Mouse (Mus musculus) hindbrain, embryonic 15.5 days (tissue): ENCODE data around the gene Plac8. TPM values are rescaled to one million over a fixed set of nuclear protein-coding genes. Genes with fewer than 3 reads are reported as not detected.

Experiments
- ATAC-seq: fragments of 200-750 bp; cut with Nextera tagmentation; 2 replicates; pipeline ENCODE4 v1.8.0; 2017; ENCODE audit warnings: low read depth, moderate number of reproducible peaks, moderate TSS enrichment; ENCODE audit not compliant: low FRiP score
- H3K27ac ChIP-seq: fragments of 300-500 bp; sonication (generic); replicated peaks from 2 replicates; pipeline ENCODE4 v1.5.1; 2015; ENCODE audit warnings: mild to moderate bottlenecking, inconsistent platforms
- H3K27me3 ChIP-seq: fragments of 300-500 bp; sonication (generic); 2 replicates; pipeline ENCODE4 v1.6.1; 2015; ENCODE audit warnings: control low read depth, inconsistent platforms
- H3K36me3 ChIP-seq: fragments of 300-500 bp; sonication (generic); 2 replicates; pipeline ENCODE4 v1.6.1; 2015; ENCODE audit warnings: control low read depth, inconsistent platforms
- H3K4me1 ChIP-seq: fragments of 300-500 bp; sonication (generic); replicated peaks from 2 replicates; pipeline ENCODE4 v1.6.1; 2015; ENCODE audit warnings: control low read depth, inconsistent platforms
- H3K4me2 ChIP-seq: fragments of 300-500 bp; sonication (generic); 2 replicates; pipeline ENCODE4 v1.6.1; 2015; ENCODE audit warnings: moderate library complexity, mild to moderate bottlenecking, inconsistent platforms
- H3K4me3 ChIP-seq: fragments of 300-500 bp; sonication (generic); 2 replicates; pipeline ENCODE4 v1.5.1; 2015; ENCODE audit warnings: mild to moderate bottlenecking, inconsistent platforms
- H3K9ac ChIP-seq: fragments of 300-500 bp; sonication (generic); 2 replicates; pipeline ENCODE4 v1.6.1; 2015; ENCODE audit warnings: inconsistent platforms
- H3K9me3 ChIP-seq: fragments of 300-500 bp; sonication (generic); 2 replicates; pipeline ENCODE4 v1.6.1; 2016; ENCODE audit warnings: control low read depth, inconsistent platforms
- WGBS: fragments of 180-500 bp; shearing (Covaris S2); methylation state at CpG from one replicate; pipeline ENCODE4 v1.1.7; 2015; 5-methylcytosine and 5-hydroxymethylcytosine counted together
- polyA plus RNA-seq: library from polyadenylated mRNA; unstranded; fragments of >200 nt; fragmentation: Nextera tagmentation; extraction: Ambion mirVana; gene quantifications from 2 replicates; pipeline ENCODE4 v1.2.1, GENCODE M21; 2015

Gene Plac8
- 0.35 and 3.9 TPM in 2 replicates for polyA plus RNA-seq

- no peak within 1 kb of the TSS for H3K4me2 ChIP-seq
- H3K36me3 ChIP-seq: no peaks in the 10 kb centered on the region
- H3K27ac ChIP-seq: no peak within 1 kb of the TSS
- WGBS: 39% methylated on average over 7 of the region's 7 CpGs
- no peaks in the 10 kb centered on the region for H3K4me1 ChIP-seq
- no peaks in the 10 kb centered on the region for H3K27me3 ChIP-seq
- no peak within 1 kb of the TSS for H3K4me3 ChIP-seq
- no peak for ATAC-seq
- no peaks in the 10 kb centered on the region for H3K9me3 ChIP-seq
- H3K9ac ChIP-seq: no peak within 1 kb of the TSS
Observed at GRCm38 (mm10) chr5:100572069-100572468, at the start of gene Plac8. Gene Plac8 (minus strand): TSS chr5:100572245.

- Histone ChIP-seq H3K27ac (no peak overlapping the region), H3K36me3 (no peaks in the 10 kb centered on the region), H3K4me2 (no peak overlapping the region), H3K9ac (no peak overlapping the region), H3K4me1 (no peaks in the 10 kb centered on the region), H3K4me3 (no peak overlapping the region), H3K9me3 (no peaks in the 10 kb centered on the region), H3K27me3 (no peaks in the 10 kb centered on the region)
- no peak for ATAC-seq
- WGBS: 74% methylated on average over 9 of the region's 9 CpGs
Observed at GRCm38 (mm10) chr5:100620952-100621351, 48.9 kb upstream of the Plac8 start.

- Histone ChIP-seq H3K4me2 (no peak overlapping the region), H3K4me3 (no peak overlapping the region), H3K36me3 (no peaks in the 10 kb centered on the region), H3K9me3 (no peaks in the 10 kb centered on the region), H3K27ac (no peak overlapping the region), H3K9ac (no peak overlapping the region), H3K4me1 (no peaks in the 10 kb centered on the region), H3K27me3 (no peaks in the 10 kb centered on the region)
- 92% methylated on average over 15 of the region's 15 CpGs for WGBS
- no peak for ATAC-seq
Observed at GRCm38 (mm10) chr5:100619586-100620275, 47.7 kb upstream of the Plac8 start.

- Histone ChIP-seq H3K36me3 (no peaks in the 10 kb centered on the region), H3K27ac (no peak overlapping the region), H3K9ac (no peak overlapping the region), H3K9me3 (no peaks in the 10 kb centered on the region), H3K4me2 (no peak overlapping the region), H3K27me3 (no peaks in the 10 kb centered on the region), H3K4me1 (no peaks in the 10 kb centered on the region), H3K4me3 (no peak overlapping the region)
- no peak for ATAC-seq
- 92% methylated on average over 17 of the region's 17 CpGs for whole genome bisulfite sequencing
Observed at GRCm38 (mm10) chr5:100613896-100614768, 42.1 kb upstream of the Plac8 start.

GRCm38 (mm10) chr5:100607868-100608267, 35.8 kb upstream of the Plac8 start:
- no peaks in the 10 kb centered on the region for H3K36me3 ChIP-seq
- ATAC-seq: no peak

GRCm38 (mm10) chr5:100607090-100607762, 35.2 kb upstream of the Plac8 start:
- Histone ChIP-seq H3K27ac (no peak overlapping the region), H3K4me3 (no peak overlapping the region), H3K36me3 (no peaks in the 10 kb centered on the region), H3K4me2 (no peak overlapping the region), H3K9me3 (no peaks in the 10 kb centered on the region), H3K27me3 (no peaks in the 10 kb centered on the region), H3K4me1 (no peaks in the 10 kb centered on the region), H3K9ac (no peak overlapping the region)
- WGBS: 68% methylated on average over 4 of the region's 4 CpGs
- no peak for ATAC-seq

More at GRCm38 (mm10) chr5:100607868-100608267, 35.8 kb upstream of the Plac8 start:
- Histone ChIP-seq H3K4me2 (no peak overlapping the region), H3K27ac (no peak overlapping the region), H3K9me3 (no peaks in the 10 kb centered on the region), H3K4me1 (no peaks in the 10 kb centered on the region), H3K9ac (no peak overlapping the region), H3K27me3 (no peaks in the 10 kb centered on the region), H3K4me3 (no peak overlapping the region)
- 86% methylated on average over 9 of the region's 9 CpGs for WGBS

- no peaks in the 10 kb centered on the region for H3K9me3 ChIP-seq
- H3K4me1 ChIP-seq: no peaks in the 10 kb centered on the region
- H3K27ac ChIP-seq: no peak overlapping the region; the same call in 1 of the 2 replicates
- H3K4me3 ChIP-seq: no peak overlapping the region
- no peaks in the 10 kb centered on the region for H3K27me3 ChIP-seq
- peak overlapping the region; percentile 29; the same call in 1 of the 2 replicates for H3K4me2 ChIP-seq
- 60% methylated on average over 9 of the region's 9 CpGs for WGBS
- H3K36me3 ChIP-seq: no peaks in the 10 kb centered on the region
- ATAC-seq: no peak
- H3K9ac ChIP-seq: no peak overlapping the region
Observed at GRCm38 (mm10) chr5:100605828-100606229, 33.8 kb upstream of the Plac8 start.

GRCm38 (mm10) chr5:100604061-100604460, 32.0 kb upstream of the Plac8 start:
- Histone ChIP-seq H3K4me1 (no peaks in the 10 kb centered on the region), H3K4me3 (no peak overlapping the region), H3K4me2 (no peak overlapping the region), H3K36me3 (no peaks in the 10 kb centered on the region), H3K27ac (no peak overlapping the region), H3K9ac (no peak overlapping the region), H3K27me3 (no peaks in the 10 kb centered on the region), H3K9me3 (no peaks in the 10 kb centered on the region)
- 79% methylated on average over 4 of the region's 4 CpGs for WGBS
- no peak for ATAC-seq

- Histone ChIP-seq H3K27me3 (no peaks in the 10 kb centered on the region), H3K9me3 (no peaks in the 10 kb centered on the region), H3K36me3 (no peaks in the 10 kb centered on the region), H3K4me3 (no peak overlapping the region), H3K9ac (no peak overlapping the region), H3K4me2 (no peak overlapping the region), H3K27ac (no peak overlapping the region), H3K4me1 (no peaks in the 10 kb centered on the region)
- no peak for ATAC-seq
- WGBS: 91% methylated on average over 2 of the region's 2 CpGs
Observed at GRCm38 (mm10) chr5:100601864-100602263, 29.8 kb upstream of the Plac8 start.

- no peaks in the 10 kb centered on the region for H3K27me3 ChIP-seq
- no peaks in the 10 kb centered on the region for H3K36me3 ChIP-seq
- H3K4me3 ChIP-seq: no peak overlapping the region
- ATAC-seq: no peak
- H3K9me3 ChIP-seq: no peaks in the 10 kb centered on the region
- H3K27ac ChIP-seq: no peak overlapping the region
- no peaks in the 10 kb centered on the region for H3K4me1 ChIP-seq
- H3K9ac ChIP-seq: no peak overlapping the region
- no peak overlapping the region for H3K4me2 ChIP-seq
- 93% methylated on average over 9 of the region's 9 CpGs for WGBS
Observed at GRCm38 (mm10) chr5:100598961-100599463, 27.0 kb upstream of the Plac8 start.

- no peak overlapping the region for H3K27ac ChIP-seq
- no peaks in the 10 kb centered on the region for H3K27me3 ChIP-seq
- no peak overlapping the region for H3K4me2 ChIP-seq
- H3K9ac ChIP-seq: no peak overlapping the region
- no peak for ATAC-seq
- no peaks in the 10 kb centered on the region for H3K36me3 ChIP-seq
- 64% methylated on average over 11 of the region's 11 CpGs for WGBS
- H3K9me3 ChIP-seq: no peaks in the 10 kb centered on the region
- H3K4me3 ChIP-seq: no peak overlapping the region
- H3K4me1 ChIP-seq: no peaks in the 10 kb centered on the region
Observed at GRCm38 (mm10) chr5:100597886-100598485, 25.9 kb upstream of the Plac8 start.
